Mouse (Mus musculus) neural tube, embryonic 10.5 days (tissue): Measurements from ENCODE around the gene Nudt1.
"Not testable (repeated sequence)": the region's sequence is repeated elsewhere in the genome, so short reads cannot be mapped to it uniquely, and the experiment has no call there.

ENCODE experiments used
- DNase-seq: peaks from one replicate; pipeline ENCODE4 v3.0.0-alpha.2; 2017; ENCODE audit warnings: low spot score; ENCODE audit errors: extremely low spot score

Gene Nudt1

GRCm38 (mm10) chr5:140342880-140343279 lies 21.4 kb downstream of the Nudt1 start:
- DNase-seq: no peak

DNA sequence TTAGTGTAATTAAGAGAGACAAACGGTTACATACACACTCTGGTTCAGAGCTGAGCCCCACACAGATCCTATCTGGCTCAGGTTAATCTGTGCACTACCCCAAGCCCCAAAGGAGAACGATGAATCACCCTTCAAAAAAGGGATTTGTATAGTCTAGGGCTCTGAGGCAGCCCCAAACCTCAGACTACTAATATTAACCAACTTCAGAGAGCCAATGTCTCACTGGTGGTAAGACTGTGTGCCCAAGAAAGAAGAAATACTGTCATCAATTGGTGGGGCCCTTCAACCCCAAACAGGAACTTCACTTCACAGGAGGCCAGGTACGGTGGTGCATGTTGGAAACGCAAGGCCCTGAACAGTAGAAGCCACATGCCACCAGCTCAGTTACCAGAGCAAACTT lies 23.8 kb downstream of the Nudt1 start:
- no peak for DNase-seq

- no peak for DNase-seq
Observed at GRCm38 (mm10) chr5:140346050-140346449, 24.6 kb downstream of the Nudt1 start.

- no peak for DNase-seq
Observed at GRCm38 (mm10) chr5:140349882-140350281, 28.4 kb downstream of the Nudt1 start.

DNA sequence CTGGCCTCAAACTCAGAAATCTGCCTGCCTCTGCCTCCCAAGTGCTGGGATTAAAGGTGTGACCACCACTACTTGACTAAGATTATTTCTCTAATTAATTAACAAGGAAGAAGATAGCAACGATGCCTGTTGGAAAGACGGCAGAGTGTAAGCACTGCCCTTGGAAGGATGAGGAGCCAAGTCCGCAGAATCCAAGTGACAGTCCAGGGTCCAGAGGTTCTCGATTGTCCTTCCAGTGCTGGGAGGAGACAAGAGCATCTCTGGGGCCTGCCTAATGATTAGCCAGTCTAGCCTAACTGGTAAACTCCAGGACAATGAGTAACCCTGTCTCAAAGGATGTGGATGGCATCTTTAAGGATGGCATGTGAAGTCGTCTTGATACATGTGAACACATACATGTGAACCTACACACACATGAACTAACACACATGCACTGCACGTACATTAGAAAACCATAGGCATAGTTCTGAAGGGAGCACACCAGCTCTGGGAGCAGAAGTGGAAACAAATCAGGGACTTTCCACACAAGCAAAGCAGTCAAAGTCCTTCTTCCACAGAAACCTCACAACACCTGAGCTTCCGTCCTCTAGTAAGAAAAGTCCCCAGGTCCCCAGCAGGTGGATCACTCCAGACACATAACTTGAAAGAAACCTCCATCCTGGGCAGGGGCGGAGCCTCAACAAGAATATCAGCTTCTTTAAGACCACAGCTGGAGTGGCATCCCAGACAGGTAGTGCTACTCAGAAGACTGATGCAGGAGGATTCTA lies 29.5 kb downstream of the Nudt1 start:
- no peak for DNase-seq

GRCm38 (mm10) chr5:140352352-140352751 lies 30.9 kb downstream of the Nudt1 start:
- no peak for DNase-seq

DNA sequence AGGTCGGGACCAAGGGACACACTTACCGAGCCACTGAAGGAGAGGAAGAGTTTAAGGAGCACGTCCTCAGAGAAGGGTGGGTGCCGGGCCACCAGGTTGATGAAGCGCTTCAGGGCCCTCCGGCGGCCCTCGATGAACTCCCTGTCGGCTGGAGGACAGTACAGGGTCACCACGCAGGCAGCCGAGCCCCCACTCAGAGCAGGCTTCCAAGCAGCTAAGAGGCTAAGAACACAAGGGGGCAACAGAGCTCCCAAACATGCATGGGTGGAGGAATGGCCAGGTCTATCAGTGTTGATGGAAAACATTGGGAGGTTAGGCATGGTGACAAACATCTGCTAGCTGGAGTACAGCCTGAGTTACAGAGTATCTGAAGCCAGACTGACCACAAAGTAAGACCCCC lies 34.5 kb downstream of the Nudt1 start:
- DNase-seq: no peak

GRCm38 (mm10) chr5:140357466-140357865 lies 36.0 kb downstream of the Nudt1 start:
- DNase-seq: no peak

DNA sequence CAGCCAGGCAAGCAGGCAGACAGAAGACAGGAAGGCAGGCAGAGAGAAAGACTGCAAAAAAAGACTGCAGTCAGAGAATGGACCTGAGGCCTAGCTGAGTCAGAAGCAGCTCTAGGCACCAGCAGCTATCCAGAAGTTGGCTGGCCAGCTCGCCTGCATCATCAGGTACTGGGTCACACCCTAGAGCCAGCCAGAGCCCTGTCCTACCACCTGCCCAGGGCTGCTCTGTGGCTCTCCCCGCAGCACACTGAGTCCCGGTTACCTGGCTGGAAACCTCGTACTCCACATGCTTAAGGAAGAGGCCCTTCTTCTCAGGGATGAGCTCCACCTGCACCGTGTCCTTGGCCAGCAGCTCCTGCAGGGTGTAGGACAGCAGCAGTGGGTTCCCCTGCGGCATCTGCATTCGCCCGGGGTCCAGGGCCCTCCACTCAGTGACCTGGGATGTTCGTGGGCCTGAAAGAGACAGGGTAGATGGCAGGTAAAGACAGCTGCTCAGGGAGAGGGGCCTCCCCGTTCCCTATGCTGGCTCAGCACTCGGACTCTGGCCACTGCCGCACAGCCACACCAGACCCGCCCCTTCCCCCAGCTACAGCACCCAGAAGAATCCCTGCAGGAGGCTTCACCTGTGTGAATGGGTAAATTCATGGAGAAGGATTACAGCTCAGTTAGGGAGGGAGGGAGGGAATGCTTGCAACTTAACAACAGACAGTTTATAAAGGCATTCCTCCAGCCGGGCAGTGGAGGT lies 38.6 kb downstream of the Nudt1 start:
- no peak for DNase-seq

GRCm38 (mm10) chr5:140364415-140364814 lies 43.0 kb downstream of the Nudt1 start:
- no peak for DNase-seq

DNA sequence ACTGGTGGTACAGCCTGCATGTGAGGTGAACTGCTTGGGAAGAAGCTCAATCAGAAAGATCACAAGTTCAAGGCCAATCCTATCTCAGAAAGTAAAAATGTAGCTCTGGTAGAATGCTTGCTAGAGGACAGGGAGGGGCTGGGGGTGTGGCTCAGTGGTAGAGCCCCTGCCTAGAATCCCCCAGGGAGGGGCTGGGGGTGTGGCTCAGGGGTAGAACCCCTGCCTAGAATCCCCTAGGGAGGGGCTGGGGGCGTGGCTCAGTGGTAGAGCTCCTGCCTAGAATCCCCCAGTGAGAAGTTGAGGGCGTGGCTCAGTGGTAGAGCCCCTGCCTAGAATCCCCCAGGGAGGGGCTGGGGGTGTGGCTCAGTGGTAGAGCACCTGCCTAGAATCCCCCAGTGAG lies 46.7 kb downstream of the Nudt1 start:
- not testable (repeated sequence) for DNase-seq

GRCm38 (mm10) chr5:140368926-140369325 lies 47.5 kb downstream of the Nudt1 start:
- DNase-seq: no peak

DNA sequence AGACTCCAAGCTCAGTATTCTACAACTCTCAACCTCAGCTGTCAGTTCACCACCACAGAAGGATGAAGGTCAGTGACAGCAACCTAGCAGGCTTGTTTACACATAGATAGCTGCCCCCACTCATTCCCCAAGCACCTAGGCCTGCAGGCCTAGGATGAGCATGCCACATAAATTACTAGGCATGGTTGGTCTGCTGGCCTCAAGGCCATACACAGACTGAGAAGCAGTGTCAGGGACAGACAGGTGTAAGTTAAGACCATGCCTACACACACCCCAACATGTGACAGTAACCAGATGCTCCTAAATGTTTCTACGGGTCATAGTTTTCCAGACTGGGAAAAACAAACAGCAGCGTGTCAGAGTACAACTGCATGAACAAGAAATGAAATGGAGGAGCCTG lies 48.0 kb downstream of the Nudt1 start:
- no peak for DNase-seq

- no peak for DNase-seq
Observed at GRCm38 (mm10) chr5:140370446-140371254, 49.2 kb downstream of the Nudt1 start.

- no peak for DNase-seq
Observed at GRCm38 (mm10) chr5:140371671-140372070, 50.2 kb downstream of the Nudt1 start.

DNA sequence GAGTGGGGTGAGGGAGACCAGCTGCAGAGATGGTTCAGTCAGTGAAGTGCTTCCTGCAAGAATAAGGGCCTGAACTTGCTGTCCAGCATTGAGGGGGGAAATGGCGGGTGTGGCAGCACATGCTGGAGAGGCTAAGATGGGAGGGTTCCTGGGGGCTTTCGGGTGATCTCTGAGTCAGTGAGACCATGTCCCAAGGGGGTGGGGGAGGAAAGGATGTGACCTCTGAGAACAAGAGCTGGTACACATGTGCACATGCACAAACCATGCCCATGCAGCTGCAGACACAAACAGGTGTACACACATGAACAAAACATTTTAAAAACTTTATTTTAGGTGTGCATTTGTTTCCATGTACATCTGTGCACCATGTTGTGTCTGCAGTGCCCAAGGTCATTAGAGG lies 52.3 kb downstream of the Nudt1 start:
- DNase-seq: no peak

GRCm38 (mm10) chr5:140374226-140374625 lies 52.8 kb downstream of the Nudt1 start:
- DNase-seq: no peak

DNA sequence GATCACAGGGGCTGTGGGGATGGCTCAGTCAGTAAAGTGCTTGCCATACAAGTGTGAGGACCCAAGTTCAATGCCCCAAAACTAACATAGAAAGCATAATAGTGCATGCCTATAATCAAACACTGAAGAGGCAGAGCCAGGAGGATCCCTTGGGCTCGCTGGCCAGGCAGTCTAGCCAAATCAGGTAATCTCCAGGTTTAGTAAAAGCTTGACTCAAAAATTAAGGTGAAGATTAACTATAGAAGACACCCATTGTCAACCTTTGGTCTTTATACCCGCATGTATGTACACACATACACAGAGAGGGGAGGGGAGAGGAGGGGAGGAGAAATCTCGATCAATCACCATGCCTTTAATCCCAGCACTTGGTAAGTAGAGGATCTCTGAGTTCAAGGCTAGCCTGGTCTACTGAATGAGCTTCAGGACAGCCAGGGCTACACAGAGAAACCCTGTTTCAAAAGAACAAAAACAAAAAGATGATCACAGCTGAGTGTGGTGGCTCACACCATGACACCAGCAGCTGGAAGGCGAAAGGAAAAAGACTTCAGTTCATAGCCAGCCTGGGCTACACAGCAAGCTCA lies 53.9 kb downstream of the Nudt1 start:
- no peak for DNase-seq

DNA sequence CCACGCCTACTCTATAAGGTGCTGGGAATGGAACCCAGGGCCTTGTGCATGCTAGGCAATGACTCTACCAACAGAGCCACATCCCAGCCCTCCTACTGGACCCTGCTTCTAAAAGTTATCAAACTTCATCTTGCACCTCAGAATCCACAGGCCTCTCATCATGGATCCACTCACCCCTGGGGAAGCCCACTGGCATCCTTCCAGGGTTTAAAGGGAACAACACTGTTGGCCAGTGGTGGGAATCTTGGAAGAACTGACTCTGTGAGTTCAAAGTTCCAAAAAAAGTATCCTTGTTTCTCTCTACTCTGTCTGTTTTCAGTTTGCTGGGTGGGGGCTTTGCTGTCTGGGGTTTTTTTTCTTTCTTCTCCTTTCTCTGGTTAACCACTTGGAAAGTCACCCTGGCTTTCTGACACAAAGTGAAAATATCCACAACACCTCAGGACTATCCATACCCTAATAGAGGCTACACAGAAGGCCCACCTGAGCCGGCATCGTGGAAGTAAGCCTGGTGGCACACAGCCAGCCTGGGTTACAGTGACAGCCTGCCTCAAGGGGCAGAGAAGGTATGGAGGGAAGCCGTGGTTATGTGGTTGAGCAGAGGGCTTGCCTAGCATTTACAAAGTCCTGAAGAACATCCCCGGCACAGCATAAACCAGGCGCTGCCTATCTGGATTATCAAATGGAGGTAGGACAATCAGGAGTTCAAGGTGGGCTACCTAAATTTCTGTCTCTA lies 56.8 kb downstream of the Nudt1 start:
- no peak for DNase-seq

GRCm38 (mm10) chr5:140379299-140379698 lies 57.8 kb downstream of the Nudt1 start:
- no peak for DNase-seq

DNA sequence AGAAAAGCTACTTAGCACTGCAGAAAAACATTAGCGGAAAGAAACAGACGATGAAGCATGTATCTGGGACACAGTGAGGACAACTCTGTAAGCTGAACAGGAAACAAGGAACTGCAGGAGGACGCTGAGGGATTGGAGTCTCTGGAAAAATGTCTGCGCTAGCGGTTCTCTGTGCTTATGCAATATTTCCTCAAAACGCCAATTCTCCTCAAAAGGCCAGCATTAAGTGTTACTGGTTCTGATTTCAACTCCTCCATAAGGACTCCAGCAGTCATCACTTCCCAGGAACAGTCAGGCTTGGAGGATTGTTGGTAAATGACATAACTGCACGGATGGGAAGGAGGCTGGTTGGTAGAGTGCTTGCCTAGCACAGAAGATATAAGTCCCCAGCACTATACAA lies 59.7 kb downstream of the Nudt1 start:
- no peak for DNase-seq
